Mouse (Mus musculus): ENCODE measurements around the gene Ciita. TPM values are rescaled to one million over a fixed set of nuclear protein-coding genes. Genes with fewer than 3 reads are reported as not detected.

The Ciita gene
- polyA plus RNA-seq (2015; fragmentation: Nextera tagmentation; extraction: Ambion mirVana), result 0.39 and 0.95 TPM in 2 replicates

DNA sequence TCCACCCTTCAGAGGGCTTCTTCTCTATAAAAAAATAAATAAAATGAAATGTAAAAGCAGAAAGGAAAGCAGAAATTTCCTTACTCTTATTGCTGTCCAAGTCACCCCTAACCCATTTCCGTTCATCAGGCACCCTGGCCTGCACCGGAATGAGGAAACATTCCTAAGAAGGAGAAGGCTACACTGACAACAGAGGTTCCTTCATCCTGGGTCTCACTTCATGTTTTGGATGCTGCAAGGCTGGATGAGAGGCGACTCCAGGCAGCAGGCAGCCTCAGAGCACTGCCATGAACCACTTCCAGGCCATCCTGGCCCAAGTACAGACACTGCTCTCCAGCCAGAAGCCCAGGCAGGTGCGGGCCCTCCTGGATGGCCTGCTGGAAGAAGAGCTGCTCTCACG, at the start of gene Ciita:
Ciita (plus strand) TSS at position 203 of the 400 bp plus-strand sequence.
- no peaks in the 10 kb centered on the region for H3K9me3 ChIP-seq
- no peaks in the 10 kb centered on the region for H3K27me3 ChIP-seq (replicated peaks)
- H3K4me2 ChIP-seq, result no peak within 1 kb of the TSS
- 79% methylated on average over 5 of the region's 5 CpGs for WGBS
- H3K4me1 ChIP-seq, result no peaks in the 10 kb centered on the region
- no peak within 1 kb of the TSS for H3K9ac ChIP-seq
- no peak within 1 kb of the TSS for H3K4me3 ChIP-seq
- H3K27ac ChIP-seq, result no peak within 1 kb of the TSS
- H3K36me3 ChIP-seq (replicated peaks), result no peaks in the 10 kb centered on the region
- no peak for ATAC-seq (replicated peaks)

DNA sequence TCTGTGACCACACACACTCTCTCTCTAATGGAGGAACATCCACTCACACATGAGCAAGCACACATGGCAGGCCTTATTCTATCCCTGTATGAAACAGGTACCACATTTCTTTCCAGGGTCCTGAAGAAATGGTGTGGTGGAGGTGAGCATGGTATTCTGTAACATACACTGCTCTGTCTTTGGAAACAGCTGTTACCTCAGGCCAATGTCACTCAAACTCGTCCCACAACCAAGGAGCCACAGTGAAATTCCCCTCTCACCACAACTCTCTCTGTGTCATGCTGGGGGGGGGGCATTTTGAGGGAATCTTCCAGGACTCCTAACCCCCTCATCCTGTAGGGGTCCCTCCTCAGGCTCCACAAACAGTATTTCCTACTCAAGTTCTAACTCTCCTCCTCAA, 47.9 kb upstream of the Ciita start:
- H3K4me3 ChIP-seq, result no peak overlapping the region
- no peaks in the 10 kb centered on the region for H3K9me3 ChIP-seq
- H3K4me1 ChIP-seq, result no peaks in the 10 kb centered on the region
- no peak overlapping the region for H3K9ac ChIP-seq
- no peaks in the 10 kb centered on the region for H3K27me3 ChIP-seq (replicated peaks)
- no peak overlapping the region for H3K27ac ChIP-seq
- no peak for ATAC-seq (replicated peaks)
- peaks cover under 1% of the 10 kb centered on the region; the same call in 1 of the 2 replicates for H3K36me3 ChIP-seq (replicated peaks)
- no peak overlapping the region for H3K4me2 ChIP-seq
- WGBS, result 80% methylated on average over 1 of the region's 1 CpGs

DNA sequence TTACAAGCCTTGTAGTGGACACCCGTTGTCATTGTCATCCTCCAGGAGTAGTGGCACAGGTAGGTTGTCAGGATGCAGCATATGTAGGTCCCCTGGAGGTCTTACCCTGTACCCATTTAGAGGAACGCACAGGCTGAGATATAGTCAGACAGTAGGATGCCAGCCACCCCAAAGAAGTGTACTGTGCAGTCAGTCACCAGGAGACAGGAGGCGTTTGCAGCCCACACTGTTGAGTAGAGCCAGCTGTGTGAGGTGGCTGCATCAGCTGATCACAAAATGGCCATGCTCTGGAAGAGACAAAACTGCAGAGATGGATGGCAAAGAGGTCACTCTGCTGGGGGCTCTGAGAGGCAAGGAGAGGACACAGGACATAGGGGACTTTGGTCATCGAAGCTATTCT, 47.5 kb upstream of the Ciita start:
- no peak for ATAC-seq (replicated peaks)
- Histone ChIP-seq H3K36me3 (replicated peaks) (no peaks in the 10 kb centered on the region; the same call in 1 of the 2 replicates), H3K4me2 (no peak overlapping the region), H3K4me3 (no peak overlapping the region), H3K9me3 (no peaks in the 10 kb centered on the region), H3K27me3 (replicated peaks) (no peaks in the 10 kb centered on the region), H3K27ac (no peak overlapping the region), H3K4me1 (no peaks in the 10 kb centered on the region), H3K9ac (no peak overlapping the region)
- 89% methylated on average over 4 of the region's 4 CpGs for WGBS

GRCm38 (mm10) chr16:10433344-10433743, 46.5 kb upstream of the Ciita start:
- Histone ChIP-seq H3K36me3 (replicated peaks) (peaks cover 1% of the 10 kb centered on the region; the same call in 1 of the 2 replicates), H3K4me2 (no peak overlapping the region), H3K4me1 (no peaks in the 10 kb centered on the region), H3K27ac (no peak overlapping the region), H3K27me3 (replicated peaks) (no peaks in the 10 kb centered on the region), H3K4me3 (no peak overlapping the region), H3K9ac (no peak overlapping the region), H3K9me3 (no peaks in the 10 kb centered on the region)
- 91% methylated on average over 5 of the region's 5 CpGs for WGBS
- ATAC-seq (replicated peaks), result no peak

DNA sequence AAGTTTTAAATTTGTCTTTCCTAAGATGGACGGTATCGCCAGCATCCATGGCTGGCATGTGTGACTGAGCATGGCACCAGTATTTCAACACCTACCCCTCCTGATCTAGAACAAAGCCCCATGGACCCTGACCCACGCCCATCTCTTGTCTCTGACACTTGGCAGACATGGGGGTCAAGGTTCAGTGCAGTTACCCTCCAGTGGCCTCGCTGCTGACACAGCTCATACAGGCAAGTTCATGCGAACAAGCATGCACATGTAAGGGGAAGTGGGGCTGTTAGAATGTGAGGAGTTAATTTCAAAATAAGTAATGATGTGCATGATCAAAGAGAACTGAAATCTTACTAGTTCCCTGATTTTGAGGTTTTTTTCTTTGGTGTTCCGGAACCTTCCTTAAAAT, 43.7 kb upstream of the Ciita start:
- Histone ChIP-seq H3K9ac (no peak overlapping the region), H3K27ac (no peak overlapping the region), H3K4me2 (no peak overlapping the region), H3K4me3 (no peak overlapping the region), H3K36me3 (replicated peaks) (peaks cover 9% of the 10 kb centered on the region; the same call in 1 of the 2 replicates), H3K4me1 (no peaks in the 10 kb centered on the region), H3K9me3 (no peaks in the 10 kb centered on the region), H3K27me3 (replicated peaks) (no peaks in the 10 kb centered on the region)
- WGBS, result 91% methylated on average over 6 of the region's 6 CpGs
- ATAC-seq (replicated peaks), result no peak

- Histone ChIP-seq H3K4me2 (no peak overlapping the region), H3K9ac (no peak overlapping the region), H3K36me3 (replicated peaks) (peaks cover 9% of the 10 kb centered on the region; the same call in 1 of the 2 replicates), H3K27me3 (replicated peaks) (no peaks in the 10 kb centered on the region), H3K4me3 (no peak overlapping the region), H3K4me1 (peaks cover 6% of the 10 kb centered on the region), H3K27ac (no peak overlapping the region), H3K9me3 (no peaks in the 10 kb centered on the region)
- 80% methylated on average over 5 of the region's 5 CpGs for WGBS
- ATAC-seq (replicated peaks), result no peak
Measured at GRCm38 (mm10) chr16:10438055-10438454, 41.8 kb upstream of the Ciita start.

GRCm38 (mm10) chr16:10441328-10441727, 38.5 kb upstream of the Ciita start:
- Histone ChIP-seq H3K9me3 (no peaks in the 10 kb centered on the region), H3K4me2 (no peak overlapping the region), H3K9ac (no peak overlapping the region), H3K4me1 (peaks cover 38% of the 10 kb centered on the region), H3K36me3 (replicated peaks) (peaks cover 9% of the 10 kb centered on the region; the same call in 1 of the 2 replicates), H3K4me3 (no peak overlapping the region), H3K27ac (no peak overlapping the region), H3K27me3 (replicated peaks) (no peaks in the 10 kb centered on the region)
- 90% methylated on average over 6 of the region's 6 CpGs for WGBS
- ATAC-seq (replicated peaks), result no peak

- H3K36me3 ChIP-seq (replicated peaks), result peaks cover 9% of the 10 kb centered on the region; the same call in 1 of the 2 replicates
- 91% methylated on average over 4 of the region's 4 CpGs for WGBS
Measured at GRCm38 (mm10) chr16:10441761-10442160, 38.1 kb upstream of the Ciita start.

GRCm38 (mm10) chr16:10443723-10444122, 36.1 kb upstream of the Ciita start:
- no peaks in the 10 kb centered on the region for H3K9me3 ChIP-seq
- no peak for ATAC-seq (replicated peaks)
- no peak overlapping the region for H3K27ac ChIP-seq
- H3K36me3 ChIP-seq (replicated peaks), result peaks cover 4% of the 10 kb centered on the region; the same call in 1 of the 2 replicates
- no peak overlapping the region for H3K4me3 ChIP-seq
- peaks cover 47% of the 10 kb centered on the region for H3K4me1 ChIP-seq
- no peak overlapping the region for H3K9ac ChIP-seq
- no peak overlapping the region for H3K4me2 ChIP-seq
- no peaks in the 10 kb centered on the region for H3K27me3 ChIP-seq (replicated peaks)

More at GRCm38 (mm10) chr16:10441761-10442160, 38.1 kb upstream of the Ciita start:
- Histone ChIP-seq H3K4me2 (no peak overlapping the region), H3K4me3 (no peak overlapping the region), H3K27ac (no peak overlapping the region), H3K9me3 (no peaks in the 10 kb centered on the region), H3K4me1 (peaks cover 41% of the 10 kb centered on the region), H3K9ac (no peak overlapping the region), H3K27me3 (replicated peaks) (no peaks in the 10 kb centered on the region)
- no peak for ATAC-seq (replicated peaks)

DNA sequence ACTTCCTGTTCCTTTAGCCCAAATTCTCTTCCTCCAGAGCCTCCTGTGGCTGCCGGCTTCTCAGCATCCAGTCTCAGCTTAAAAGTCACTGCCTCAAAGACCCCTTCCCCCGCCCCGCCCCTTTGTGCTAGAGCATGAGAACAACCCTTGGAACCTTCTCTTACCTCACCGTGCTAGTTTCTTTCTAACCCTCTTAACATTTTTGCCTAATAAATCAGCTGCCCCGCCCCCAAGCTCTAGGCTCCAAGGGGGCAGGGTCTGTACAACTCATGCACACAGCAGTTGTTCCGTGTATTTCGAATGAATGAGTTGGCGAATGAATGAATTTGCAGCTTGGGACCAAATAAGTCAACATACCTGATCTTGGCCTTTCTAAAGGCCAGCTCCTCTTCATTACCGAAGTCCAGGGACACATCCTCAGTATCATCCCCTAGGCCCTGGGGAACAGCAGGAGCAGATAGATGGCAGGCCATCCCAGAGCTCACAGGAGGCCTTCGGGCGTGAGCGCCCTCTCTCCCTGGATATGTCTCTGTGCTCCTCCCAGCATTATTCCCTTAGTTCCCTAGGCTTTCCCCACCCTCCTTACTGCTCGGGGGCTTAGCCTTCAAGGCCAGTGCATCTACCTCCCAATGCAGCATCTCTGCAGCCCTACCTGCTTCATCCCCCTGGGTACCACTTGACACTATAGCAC, 33.1 kb upstream of the Ciita start:
- Histone ChIP-seq H3K27me3 (replicated peaks) (no peaks in the 10 kb centered on the region), H3K27ac (peak overlapping the region; percentile 87), H3K9ac (peak overlapping the region; percentile 78), H3K4me1 (peaks cover 47% of the 10 kb centered on the region), H3K36me3 (replicated peaks) (no peaks in the 10 kb centered on the region), H3K9me3 (no peaks in the 10 kb centered on the region), H3K4me2 (peak overlapping the region; percentile 76), H3K4me3 (peak overlapping the region; percentile 58)
- 13% methylated on average over 13 of the region's 13 CpGs for WGBS
- ATAC-seq (replicated peaks), result peak; percentile 83

DNA sequence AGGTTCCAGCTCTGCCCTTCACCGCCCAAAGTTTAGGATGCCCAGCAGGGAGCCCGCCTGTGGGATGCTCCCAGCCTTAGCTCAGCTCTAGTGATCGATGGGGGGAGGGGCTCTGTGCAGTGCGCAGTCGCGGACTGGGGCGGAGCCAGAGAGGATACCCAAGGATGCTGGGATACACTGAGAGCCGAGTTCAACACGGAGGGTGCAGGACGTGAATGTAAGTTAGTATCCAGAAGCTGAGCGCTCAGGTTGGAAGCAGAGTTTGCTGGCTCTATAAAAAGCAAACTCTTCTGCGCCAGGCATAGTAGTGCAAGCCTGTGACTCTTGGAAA, 32.6 kb upstream of the Ciita start, which contains the start of gene Tvp23a:
Tvp23a (minus strand) TSS at position 99 of the 331 bp plus-strand sequence.
- Histone ChIP-seq H3K27ac (peak within 1 kb of the TSS; percentile 87), H3K9me3 (no peaks in the 10 kb centered on the region), H3K4me2 (peak within 1 kb of the TSS; percentile 76), H3K4me1 (peaks cover 47% of the 10 kb centered on the region), H3K36me3 (replicated peaks) (no peaks in the 10 kb centered on the region), H3K4me3 (peak within 1 kb of the TSS; percentile 58), H3K9ac (peak within 1 kb of the TSS; percentile 78), H3K27me3 (replicated peaks) (no peaks in the 10 kb centered on the region)
- peak; percentile 99 for ATAC-seq (replicated peaks)
- WGBS, result under 1% methylated on average over 12 of the region's 12 CpGs

- peak overlapping the region; percentile 76 for H3K4me2 ChIP-seq
- WGBS, result 67% methylated on average over 2 of the region's 2 CpGs
- H3K27me3 ChIP-seq (replicated peaks), result no peaks in the 10 kb centered on the region
- H3K4me3 ChIP-seq, result peak overlapping the region; percentile 58
- peaks cover 44% of the 10 kb centered on the region for H3K4me1 ChIP-seq
- no peaks in the 10 kb centered on the region for H3K36me3 ChIP-seq (replicated peaks)
- H3K27ac ChIP-seq, result peak overlapping the region; percentile 87; the same call in 1 of the 2 replicates
- H3K9ac ChIP-seq, result peak overlapping the region; percentile 78
- ATAC-seq (replicated peaks), result 0 out of 2 replicates have a peak, but pooled peaks have one; percentile 6
- no peaks in the 10 kb centered on the region for H3K9me3 ChIP-seq
Measured at GRCm38 (mm10) chr16:10447781-10448180, 32.1 kb upstream of the Ciita start.

DNA sequence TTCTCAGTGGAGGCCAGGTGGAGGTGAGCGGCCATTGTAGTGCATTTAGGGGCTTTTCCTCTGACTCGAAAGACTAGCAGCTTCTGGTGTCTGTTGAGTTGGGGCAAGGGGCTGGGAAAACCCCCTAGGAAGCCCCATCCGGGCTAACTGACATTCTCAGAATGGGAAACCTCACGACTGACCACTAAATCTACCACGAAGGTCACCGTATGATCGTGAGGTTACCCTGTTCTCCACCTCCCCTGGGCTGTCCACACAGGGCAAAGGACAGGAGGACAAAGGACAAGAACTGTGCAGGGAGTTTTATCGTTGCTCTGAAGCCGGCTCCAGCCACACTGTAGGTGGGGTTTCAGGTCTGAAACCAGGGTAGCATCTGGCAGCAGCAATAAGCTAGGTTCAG, 30.9 kb upstream of the Ciita start:
- Histone ChIP-seq H3K9ac (no peak overlapping the region), H3K4me2 (no peak overlapping the region), H3K9me3 (no peaks in the 10 kb centered on the region), H3K4me1 (peaks cover 33% of the 10 kb centered on the region), H3K36me3 (replicated peaks) (no peaks in the 10 kb centered on the region), H3K4me3 (no peak overlapping the region), H3K27me3 (replicated peaks) (no peaks in the 10 kb centered on the region), H3K27ac (no peak overlapping the region)
- ATAC-seq (replicated peaks), result no peak
- WGBS, result 82% methylated on average over 9 of the region's 9 CpGs
